Mouse (Mus musculus) heart, adult 2 months (tissue): Measurements from ENCODE around the gene Pcid2. TPM values are rescaled to one million over a fixed set of nuclear protein-coding genes. Genes with fewer than 3 reads are reported as not detected.
A peak's percentile ranks its signal among the peaks of the same experiment; 100 is the strongest.

Source experiments
- DNase-seq, 2 experiments: peaks; one replicate each; pipeline ENCODE4 v3.0.0; 2021
- H3K27ac ChIP-seq: fragments of 200-600 bp; 2 replicates; pipeline ENCODE4 v1.8.1; 2022
- H3K27me3 ChIP-seq: fragments of 200-500 bp; 2 replicates; pipeline ENCODE4 v1.6.1; 2012; ENCODE audit warnings: mild to moderate bottlenecking, low read length, inconsistent platforms, mixed read lengths; ENCODE audit not compliant: control insufficient read depth, insufficient read depth
- H3K36me3 ChIP-seq: fragments of 200-500 bp; 2 replicates; pipeline ENCODE4 v1.6.1; 2012; ENCODE audit warnings: low read length, inconsistent platforms; ENCODE audit not compliant: control insufficient read depth, insufficient read depth
- H3K4me1 ChIP-seq: fragments of 200-500 bp; 2 replicates; pipeline ENCODE4 v1.6.1; 2011; ENCODE audit warnings: low read length; ENCODE audit not compliant: control insufficient read depth, insufficient read depth
- H3K4me3 ChIP-seq: fragments of 200-600 bp; 2 replicates; pipeline ENCODE4 v1.8.1; 2022
- H3K79me2 ChIP-seq: fragments of 200-500 bp; replicated peaks from 2 replicates; pipeline ENCODE4 v1.6.1; 2012; ENCODE audit warnings: mild to moderate bottlenecking, inconsistent platforms, low read length, moderate library complexity, mixed read lengths; ENCODE audit not compliant: control insufficient read depth, insufficient read depth
- H3K9ac ChIP-seq: fragments of 200-500 bp; 2 replicates; pipeline ENCODE4 v1.6.1; 2012; ENCODE audit warnings: low read depth, mild to moderate bottlenecking, control low read depth, inconsistent platforms, low read length, mixed read lengths
- CTCF ChIP-seq: fragments of 200-600 bp; IDR thresholded peaks from 2 replicates; pipeline ENCODE4 v1.8.1; 2022; ENCODE audit warnings: antibody characterized with exemption, mild to moderate bottlenecking, moderate library complexity
- EP300 ChIP-seq: fragments of 200-500 bp; IDR thresholded peaks from 2 replicates; pipeline ENCODE4 v1.6.1; 2011; ENCODE audit warnings: low read depth, low read length, control low read depth; ENCODE audit not compliant: insufficient read depth
- POLR2A ChIP-seq: fragments of 200-500 bp; IDR thresholded peaks from 2 replicates; pipeline ENCODE4 v1.6.1; 2011; ENCODE audit warnings: mild to moderate bottlenecking, low read depth, low read length, control low read depth; ENCODE audit not compliant: insufficient read depth
- WGBS: fragments of 180-500 bp; shearing (Covaris S2); methylation state at CpG from one replicate; pipeline ENCODE4 v1.1.7; 2018; 5-methylcytosine and 5-hydroxymethylcytosine counted together
- intact Hi-C: fragments of 180-260 bp; cut with DNase I; formaldehyde crosslinking; loops from one replicate; pipeline ENCODE4 v1.15.1; 2025
- polyA plus RNA-seq: library from polyadenylated mRNA; depleted of rRNA; stranded (reverse); fragments of >200 nt; gene quantifications from 2 replicates; pipeline ENCODE4 v1.2.3, GENCODE M21; 2012
- total RNA-seq, 2 experiments: library from RNA; stranded (reverse); gene quantifications; 2 replicates each; pipeline ENCODE4 v1.2.3; 2021

The Pcid2 gene
- total and polyA plus RNA-seq, 3 experiments = 8.2 to 12.9 (median 10.3) TPM

DNA sequence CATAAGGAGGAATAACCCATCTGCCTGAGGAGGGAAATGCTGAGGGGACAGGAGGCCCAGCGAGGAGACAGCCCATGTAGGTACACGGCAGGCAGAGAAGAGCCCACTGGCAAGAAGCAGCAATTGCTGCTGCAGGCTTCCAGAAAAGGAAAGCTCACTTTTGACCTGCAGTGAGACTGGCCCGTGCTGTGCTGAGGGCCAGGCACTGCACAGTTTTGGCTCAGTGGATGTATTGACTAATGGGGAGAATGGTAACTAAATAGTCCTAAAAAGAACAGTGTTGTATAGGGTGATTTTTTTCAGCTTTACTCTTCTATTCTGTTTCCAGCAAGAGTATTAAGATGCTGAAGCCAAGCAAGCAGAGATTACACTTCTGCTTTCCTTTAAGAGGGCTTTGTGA lies 13.3 kb upstream of the Pcid2 start:
- 70% methylated on average over 3 of the region's 3 CpGs for WGBS
- H3K4me1 ChIP-seq = no peaks in the 10 kb centered on the region
- no peaks in the 10 kb centered on the region for H3K27me3 ChIP-seq
- DNase-seq = no peak
- intact Hi-C loops = no loop called here
- no peak overlapping the region for H3K27ac ChIP-seq
- no peak for TF ChIP-seq EP300
- no peak for TF ChIP-seq POLR2A
- TF ChIP-seq CTCF = no peak
- H3K4me3 ChIP-seq = no peak overlapping the region
- H3K79me2 ChIP-seq = peaks cover 3% of the 10 kb centered on the region
- no peaks in the 10 kb centered on the region for H3K36me3 ChIP-seq
- no peak overlapping the region for H3K9ac ChIP-seq

DNA sequence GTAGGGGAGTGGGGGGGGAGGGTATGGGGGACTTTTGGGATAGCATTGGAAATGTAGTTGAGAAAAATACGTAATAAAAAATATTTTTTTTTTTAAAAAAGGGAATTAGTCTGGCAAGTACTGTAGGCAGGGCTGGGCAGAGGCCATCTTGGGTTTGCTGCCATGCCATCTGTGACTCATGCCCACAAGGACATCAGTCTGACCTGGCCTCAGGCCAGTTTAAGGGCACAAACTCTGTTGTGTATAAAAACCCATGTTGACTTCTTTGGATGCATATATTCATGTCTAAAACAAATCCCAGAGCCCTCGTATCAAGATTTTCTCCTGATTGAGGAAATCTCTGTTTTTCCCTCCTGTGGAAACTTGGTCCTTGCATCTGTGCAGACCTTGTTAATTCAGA lies 11.8 kb upstream of the Pcid2 start:
- intact Hi-C loops = no loop called here
- WGBS = 93% methylated on average over 2 of the region's 2 CpGs

GRCm38 (mm10) chr8:13113232-13113631 lies 8.0 kb upstream of the Pcid2 start:
- peaks cover 5% of the 10 kb centered on the region; the same call in 1 of the 2 replicates for H3K4me1 ChIP-seq
- TF ChIP-seq EP300 = no peak
- no peaks in the 10 kb centered on the region for H3K27me3 ChIP-seq
- peaks cover 14% of the 10 kb centered on the region for H3K79me2 ChIP-seq
- no peak overlapping the region for H3K9ac ChIP-seq
- no peak overlapping the region for H3K4me3 ChIP-seq
- no peak overlapping the region for H3K27ac ChIP-seq
- DNase-seq = no peak
- intact Hi-C loops = no loop called here
- no peaks in the 10 kb centered on the region for H3K36me3 ChIP-seq
- WGBS = 91% methylated on average over 4 of the region's 4 CpGs

More for the DNA sequence above, 11.8 kb upstream of the Pcid2 start:
- TF ChIP-seq POLR2A = no peak
- TF ChIP-seq EP300 = no peak
- no peak for TF ChIP-seq CTCF
- H3K4me1 ChIP-seq = no peaks in the 10 kb centered on the region
- peaks cover 5% of the 10 kb centered on the region for H3K79me2 ChIP-seq
- H3K9ac ChIP-seq = no peak overlapping the region
- H3K36me3 ChIP-seq = no peaks in the 10 kb centered on the region
- no peak overlapping the region for H3K4me3 ChIP-seq
- DNase-seq = no peak
- H3K27me3 ChIP-seq = no peaks in the 10 kb centered on the region
- H3K27ac ChIP-seq = no peak overlapping the region

GRCm38 (mm10) chr8:13111917-13112316 lies 6.7 kb upstream of the Pcid2 start:
- 74% methylated on average over 11 of the region's 11 CpGs for WGBS
- no peak overlapping the region for H3K27ac ChIP-seq
- intact Hi-C loops = no loop called here
- H3K4me3 ChIP-seq = no peak overlapping the region
- no peak for TF ChIP-seq EP300
- no peak for TF ChIP-seq POLR2A
- TF ChIP-seq CTCF = no peak
- no peaks in the 10 kb centered on the region for H3K27me3 ChIP-seq
- H3K9ac ChIP-seq = no peak overlapping the region
- H3K36me3 ChIP-seq = no peaks in the 10 kb centered on the region
- peaks cover 6% of the 10 kb centered on the region; the same call in 1 of the 2 replicates for H3K4me1 ChIP-seq
- peaks cover 14% of the 10 kb centered on the region for H3K79me2 ChIP-seq
- DNase-seq = peak in 1 of 2 experiments; percentile 16

DNA sequence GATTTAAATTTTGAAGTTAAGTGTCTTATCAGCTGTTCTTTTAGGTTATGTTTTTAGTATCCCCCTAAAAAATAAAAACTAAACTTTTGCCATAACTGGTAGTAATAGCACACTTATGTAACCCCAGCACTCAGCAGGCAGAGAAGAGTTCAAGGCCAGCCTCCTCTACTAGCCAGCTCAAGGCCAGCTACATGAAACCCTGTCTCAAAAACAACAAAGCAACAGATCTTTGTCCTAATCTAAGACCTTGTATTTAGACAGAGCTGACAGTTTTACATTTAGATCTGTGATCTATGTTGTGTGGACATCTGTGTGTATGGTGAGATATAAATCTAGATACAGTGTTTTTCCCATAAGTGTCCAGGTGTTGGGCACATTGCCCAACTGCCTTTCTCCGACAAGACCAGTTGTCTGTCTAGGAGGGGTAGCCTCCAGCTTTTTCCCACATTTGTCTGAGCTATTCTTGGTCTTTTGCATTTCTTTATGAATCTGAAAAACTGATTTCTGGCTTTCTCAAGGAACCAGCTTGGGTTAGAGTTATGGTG lies 4.2 kb upstream of the Pcid2 start:
- no peaks in the 10 kb centered on the region for H3K27me3 ChIP-seq
- H3K4me1 ChIP-seq = peaks cover 9% of the 10 kb centered on the region
- 30% methylated on average over 1 of the region's 1 CpGs for WGBS
- DNase-seq = no peak
- H3K36me3 ChIP-seq = no peaks in the 10 kb centered on the region
- no peak for TF ChIP-seq EP300
- no peak for TF ChIP-seq CTCF
- TF ChIP-seq POLR2A = no peak
- no peak overlapping the region for H3K4me3 ChIP-seq
- peaks cover 20% of the 10 kb centered on the region for H3K79me2 ChIP-seq
- H3K9ac ChIP-seq = no peak overlapping the region
- intact Hi-C loops = loop anchor here (5.0 to 10.0 kb wide), 2 partner anchors 98 to 355 kb away; partner anchors contain the start of gene Atp11a
- H3K27ac ChIP-seq = no peak overlapping the region

DNA sequence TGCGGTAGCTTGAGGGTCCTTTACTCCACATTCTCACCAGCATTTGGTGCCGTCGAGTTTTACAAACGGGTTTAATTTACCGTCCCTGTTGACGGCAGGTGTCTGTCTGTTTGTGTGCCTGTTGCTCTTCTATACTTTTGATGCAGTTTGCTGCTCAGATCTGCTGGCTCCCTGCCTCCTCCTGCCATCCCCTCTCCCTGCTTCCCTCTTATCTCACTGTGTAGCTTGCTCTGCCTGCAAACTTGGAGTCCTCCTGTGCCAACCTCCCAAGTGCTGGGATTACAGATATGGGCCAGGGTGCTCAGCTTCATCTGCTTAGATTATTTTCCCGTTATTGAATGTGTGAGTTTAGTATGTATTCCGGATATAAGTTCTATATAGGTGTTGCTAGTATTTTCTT lies 3.7 kb upstream of the Pcid2 start:
- WGBS = 63% methylated on average over 8 of the region's 8 CpGs
- no peak overlapping the region for H3K27ac ChIP-seq
- no peaks in the 10 kb centered on the region for H3K27me3 ChIP-seq
- TF ChIP-seq EP300 (no peak), CTCF (no peak), POLR2A (no peak)
- peaks cover 21% of the 10 kb centered on the region for H3K79me2 ChIP-seq
- intact Hi-C loops = loop anchor here (5.0 to 10.0 kb wide), 2 partner anchors 98 to 354 kb away; partner anchors contain the start of gene Atp11a
- peaks cover 9% of the 10 kb centered on the region for H3K4me1 ChIP-seq
- no peak overlapping the region for H3K4me3 ChIP-seq
- H3K36me3 ChIP-seq = no peaks in the 10 kb centered on the region
- no peak overlapping the region for H3K9ac ChIP-seq
- DNase-seq = no peak
